Mouse (Mus musculus) erythroblast, embryonic 14.5 days (primary cell): ENCODE data around the gene Myadml2. TPM values are rescaled to one million over a fixed set of nuclear protein-coding genes. Genes with fewer than 3 reads are reported as not detected.

Experiments used
- H3K27me3 ChIP-seq: 2 replicates; pipeline ENCODE4 v1.6.1; 2012; ENCODE audit warnings: inconsistent platforms; ENCODE audit not compliant: control insufficient read depth
- H3K36me3 ChIP-seq: 2 replicates; pipeline ENCODE4 v1.6.1; 2012; ENCODE audit warnings: mild to moderate bottlenecking, inconsistent platforms; ENCODE audit not compliant: control insufficient read depth
- H3K4me1 ChIP-seq: 2 replicates; pipeline ENCODE4 v1.6.1; 2012; ENCODE audit warnings: inconsistent platforms; ENCODE audit not compliant: control insufficient read depth
- H3K4me3 ChIP-seq: replicated peaks from 2 replicates; pipeline ENCODE3; 2012; ENCODE audit warnings: moderate library complexity, mild to moderate bottlenecking, inconsistent platforms
- H3K9me3 ChIP-seq: 2 replicates; pipeline ENCODE4 v1.6.1; 2012; ENCODE audit warnings: low read length, inconsistent platforms, mixed read lengths; ENCODE audit not compliant: control insufficient read depth
- GATA1 ChIP-seq: IDR thresholded peaks from 2 replicates; pipeline ENCODE4 v1.6.1; 2012; ENCODE audit warnings: low read length, inconsistent platforms, mixed read lengths
- TAL1 ChIP-seq: IDR thresholded peaks from 3 replicates; pipeline ENCODE4 v1.6.1; 2012; ENCODE audit warnings: low read length, inconsistent platforms, mixed read lengths
- polyA plus RNA-seq: library from polyadenylated mRNA; stranded (reverse); fragments of >175 nt; gene quantifications from 2 replicates; pipeline ENCODE4 v1.2.3, GENCODE M21; 2012

Myadml2 gene
- polyA plus RNA-seq, 1 experiment: not detected

DNA sequence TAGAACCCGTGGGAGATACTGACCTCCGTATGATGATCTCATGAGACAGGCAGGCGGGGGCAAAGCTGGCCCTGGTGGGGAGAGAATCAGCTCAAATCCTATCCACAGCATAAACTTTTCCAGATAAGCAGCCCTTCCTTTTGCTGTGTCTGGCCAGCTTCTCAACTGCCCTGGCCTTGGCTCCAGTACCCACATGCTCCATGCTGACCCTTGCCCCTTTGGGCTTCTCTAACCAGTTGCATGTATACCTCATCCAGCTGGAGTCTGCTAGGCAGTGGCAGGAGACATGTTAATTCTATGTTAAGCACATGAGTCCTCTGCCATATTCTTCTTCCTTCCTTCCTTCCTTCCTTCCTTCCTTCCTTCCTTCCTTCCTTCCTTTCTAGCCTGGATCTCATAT is 6.8 kb upstream of the Myadml2 start:
- Histone ChIP-seq H3K27me3 (peaks cover 62% of the 10 kb centered on the region), H3K4me3 (no peak overlapping the region), H3K36me3 (no peaks in the 10 kb centered on the region), H3K4me1 (peaks cover 2% of the 10 kb centered on the region; the same call in 1 of the 2 replicates), H3K9me3 (peaks cover 2% of the 10 kb centered on the region; the same call in 1 of the 2 replicates)
- TF ChIP-seq GATA1 (no peak), TAL1 (no peak)

DNA sequence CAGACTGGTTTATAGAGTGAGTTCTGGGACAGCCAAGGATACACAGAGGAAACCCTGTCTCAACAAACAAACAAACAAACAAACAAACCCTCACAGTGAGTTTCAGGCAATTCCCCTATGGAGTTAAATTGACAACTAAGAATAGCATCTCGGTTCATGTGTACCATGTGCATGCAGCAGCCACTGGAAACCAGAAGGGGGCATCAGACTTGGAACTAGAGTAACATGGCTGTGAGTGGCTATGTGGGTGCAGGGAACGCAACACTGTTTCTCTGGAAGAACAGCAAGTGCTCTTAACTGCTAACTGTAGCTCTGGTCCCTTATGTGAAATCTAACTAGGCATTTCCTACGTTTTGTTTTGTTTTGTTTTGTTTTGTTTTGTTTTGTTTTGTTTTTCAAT is 3.9 kb upstream of the Myadml2 start:
- peaks cover 54% of the 10 kb centered on the region for H3K27me3 ChIP-seq

DNA sequence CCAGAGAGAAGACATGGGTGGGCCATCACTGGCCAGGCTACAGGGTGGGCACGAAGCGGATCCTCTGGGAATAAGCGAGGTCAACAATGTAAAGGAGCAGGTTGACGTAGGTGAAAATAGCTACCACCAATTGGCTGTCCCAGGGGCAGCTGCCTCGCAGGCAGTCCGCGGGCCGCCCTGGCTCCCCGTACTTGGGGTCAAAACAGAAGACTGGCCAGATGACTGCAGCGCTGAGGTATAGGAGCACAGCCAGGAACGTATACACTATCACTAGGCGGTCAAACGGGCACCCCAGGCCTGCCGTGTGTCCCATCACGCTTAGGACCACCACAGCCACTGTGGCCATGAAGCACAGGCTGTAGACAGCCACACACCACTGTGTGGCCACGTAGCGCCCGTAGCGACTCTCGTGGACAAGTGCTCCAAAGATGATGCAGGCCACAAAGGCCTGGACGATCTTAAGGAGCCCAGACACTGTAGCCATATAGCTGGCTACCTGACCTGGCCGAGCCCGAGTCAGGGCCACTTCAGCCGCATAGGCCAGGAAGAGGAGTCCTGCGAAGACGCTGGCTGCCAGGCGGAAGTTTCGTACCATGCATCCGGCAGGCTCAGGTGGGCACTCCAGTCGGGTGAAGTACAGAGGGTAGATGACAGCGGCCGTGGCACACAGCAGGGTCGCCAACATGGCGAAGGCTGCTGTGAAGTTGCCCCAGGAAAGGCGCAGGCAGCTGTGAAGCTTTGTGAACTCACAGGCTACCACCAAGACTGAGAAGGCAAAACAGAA is 719 bp downstream of the Myadml2 start:
- Histone ChIP-seq H3K36me3 (no peaks in the 10 kb centered on the region), H3K27me3 (peaks cover 54% of the 10 kb centered on the region), H3K4me1 (peaks cover 28% of the 10 kb centered on the region), H3K4me3 (no peak overlapping the region), H3K9me3 (no peaks in the 10 kb centered on the region)
- TF ChIP-seq TAL1 (no peak), GATA1 (no peak)

More for the DNA sequence above, 3.9 kb upstream of the Myadml2 start:
- TF ChIP-seq GATA1: no peak
- TF ChIP-seq TAL1: no peak
- no peak overlapping the region for H3K4me3 ChIP-seq
- peaks cover 8% of the 10 kb centered on the region for H3K4me1 ChIP-seq
- no peaks in the 10 kb centered on the region for H3K9me3 ChIP-seq
- no peaks in the 10 kb centered on the region for H3K36me3 ChIP-seq

DNA sequence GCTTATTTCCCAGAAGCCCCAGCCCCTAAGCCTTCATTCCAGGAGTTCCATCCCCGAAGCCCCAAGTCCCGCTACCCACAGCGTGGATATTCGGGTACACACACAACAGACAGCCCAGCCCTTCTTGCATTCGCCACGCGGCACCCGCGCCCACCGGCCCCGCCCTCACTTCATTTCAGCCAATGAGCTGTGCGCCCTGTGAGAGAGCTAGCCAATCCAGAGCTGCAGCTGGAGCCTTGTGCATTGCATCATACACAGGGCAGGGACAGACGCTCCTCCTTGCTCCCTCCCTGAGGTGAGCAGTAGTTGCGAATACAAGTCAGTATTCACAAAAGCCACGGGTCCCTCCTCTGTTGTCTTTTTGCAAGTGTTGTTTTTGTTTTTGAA is 4.4 kb downstream of the Myadml2 start, which contains the start of gene Pycr1:
Gene Pycr1, minus strand, starts transcription at position 169 of the 387 bp plus-strand sequence.
- Histone ChIP-seq H3K9me3 (no peaks in the 10 kb centered on the region), H3K4me1 (peaks cover 33% of the 10 kb centered on the region), H3K36me3 (no peaks in the 10 kb centered on the region), H3K27me3 (peaks cover 52% of the 10 kb centered on the region), H3K4me3 (peak within 1 kb of the TSS; percentile 65)
- TF ChIP-seq GATA1: no peak
- TF ChIP-seq TAL1: no peak

DNA sequence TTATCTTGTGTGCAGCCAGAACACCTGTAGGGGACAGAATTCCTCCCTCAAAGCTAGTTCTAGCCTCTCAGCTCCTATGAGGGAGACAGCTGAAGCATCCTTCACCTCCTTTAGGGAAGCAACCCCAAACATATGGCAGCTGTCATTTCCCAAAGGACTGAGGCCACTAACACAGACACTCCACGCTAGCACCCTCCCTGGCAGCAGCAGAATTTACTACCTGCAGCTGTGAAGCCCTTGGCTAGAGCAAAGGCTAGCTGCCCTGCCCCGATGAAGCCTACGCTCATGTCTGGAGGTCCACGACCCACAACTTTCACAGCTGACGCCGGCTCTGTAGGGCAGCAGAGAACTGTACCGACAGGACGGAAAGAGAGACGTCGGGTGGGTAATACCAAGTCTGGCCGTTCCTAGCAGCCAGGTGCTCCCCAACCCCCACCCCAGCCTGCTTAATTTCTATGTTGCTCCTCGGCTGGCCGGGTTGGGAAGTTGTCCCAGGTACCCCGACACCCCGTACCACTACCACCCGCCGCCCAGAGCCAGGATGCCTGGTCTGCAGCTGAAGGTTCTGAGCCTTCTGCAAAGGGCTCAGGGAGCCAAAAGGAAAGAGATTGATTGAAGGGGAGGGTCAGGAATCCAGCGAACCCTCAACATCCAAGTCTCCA is 4.9 kb downstream of the Myadml2 start:
- Histone ChIP-seq H3K36me3 (no peaks in the 10 kb centered on the region), H3K4me1 (peaks cover 31% of the 10 kb centered on the region), H3K9me3 (no peaks in the 10 kb centered on the region), H3K27me3 (peaks cover 49% of the 10 kb centered on the region), H3K4me3 (peak overlapping the region; percentile 65)
- TF ChIP-seq GATA1 (no peak), TAL1 (no peak)

DNA sequence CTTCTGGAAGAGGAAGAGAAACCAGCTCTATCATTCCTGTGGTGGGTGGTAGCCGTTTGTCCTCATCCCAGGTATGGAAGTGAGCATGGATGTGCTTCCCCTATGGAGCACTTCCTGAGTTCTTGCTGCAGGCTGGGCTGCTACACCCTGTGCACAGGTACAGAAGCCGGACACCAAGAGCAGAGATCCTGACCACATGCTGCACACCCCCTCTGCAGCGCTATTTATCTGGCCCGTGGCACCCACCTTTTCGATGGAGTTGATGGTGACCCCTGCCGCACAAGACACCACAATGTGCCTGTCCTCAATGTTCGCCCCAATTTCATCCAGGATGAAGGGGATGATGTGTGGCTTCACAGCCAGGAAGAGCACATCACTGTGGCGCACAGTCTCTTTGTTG is 6.1 kb downstream of the Myadml2 start:
- Histone ChIP-seq H3K4me1 (peaks cover 28% of the 10 kb centered on the region), H3K9me3 (no peaks in the 10 kb centered on the region), H3K36me3 (0 out of 2 replicates have a peak, but pooled peaks cover 2% of the 10 kb centered on the region), H3K4me3 (no peak overlapping the region), H3K27me3 (peaks cover 38% of the 10 kb centered on the region)
- TF ChIP-seq GATA1 (no peak), TAL1 (no peak)

DNA sequence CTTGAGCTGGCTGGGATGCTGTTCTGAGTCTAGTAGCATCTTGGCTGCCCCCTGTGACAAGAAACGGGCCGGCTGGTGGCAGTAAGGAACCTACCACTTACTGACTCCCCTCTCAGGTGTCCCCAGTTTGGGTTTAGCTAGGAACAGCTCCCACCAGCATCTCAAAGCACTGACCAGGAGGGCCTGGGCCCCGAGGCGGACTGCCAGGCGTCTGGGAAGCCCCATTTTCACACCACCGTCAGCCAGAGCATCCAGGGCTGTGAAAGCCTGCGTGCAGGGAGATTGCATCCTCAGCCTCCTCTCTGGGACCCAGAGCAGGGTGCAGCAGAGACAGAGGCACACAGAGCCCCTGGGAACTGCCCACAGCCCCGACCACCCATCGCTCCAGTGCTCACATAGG is 6.7 kb downstream of the Myadml2 start:
- no peaks in the 10 kb centered on the region for H3K9me3 ChIP-seq
- H3K36me3 ChIP-seq: 0 out of 2 replicates have a peak, but pooled peaks cover 2% of the 10 kb centered on the region
- peaks cover 33% of the 10 kb centered on the region for H3K27me3 ChIP-seq
- H3K4me1 ChIP-seq: peaks cover 31% of the 10 kb centered on the region
- TF ChIP-seq GATA1 (no peak), TAL1 (no peak)
- H3K4me3 ChIP-seq: no peak overlapping the region

DNA sequence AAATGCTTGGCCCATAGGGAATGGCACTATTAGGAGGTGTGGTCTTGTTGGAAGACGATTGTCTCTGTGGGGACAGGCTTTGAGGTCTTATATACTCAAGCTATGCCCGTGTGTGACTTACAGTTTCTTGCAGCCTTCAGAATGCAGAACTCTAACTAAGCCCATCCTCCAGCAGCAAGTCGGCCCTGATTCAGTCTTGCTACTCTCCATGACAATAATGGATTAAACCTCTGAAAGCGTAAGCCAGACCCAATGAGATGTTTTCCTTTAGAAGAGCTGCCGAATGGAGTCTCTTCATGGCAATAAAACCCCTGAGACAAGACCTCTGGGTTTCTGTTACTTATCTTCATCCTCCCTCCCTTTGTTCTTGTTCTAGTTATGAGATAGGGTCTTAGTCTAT is 13.1 kb downstream of the Myadml2 start:
- Histone ChIP-seq H3K27me3 (no peaks in the 10 kb centered on the region), H3K4me3 (peak overlapping the region; percentile 83), H3K36me3 (peaks cover 21% of the 10 kb centered on the region), H3K4me1 (peaks cover 54% of the 10 kb centered on the region), H3K9me3 (no peaks in the 10 kb centered on the region)
- TF ChIP-seq TAL1: no peak
- TF ChIP-seq GATA1: no peak
